Mouse (Mus musculus): ENCODE results near the gene Tex264.

DNA sequence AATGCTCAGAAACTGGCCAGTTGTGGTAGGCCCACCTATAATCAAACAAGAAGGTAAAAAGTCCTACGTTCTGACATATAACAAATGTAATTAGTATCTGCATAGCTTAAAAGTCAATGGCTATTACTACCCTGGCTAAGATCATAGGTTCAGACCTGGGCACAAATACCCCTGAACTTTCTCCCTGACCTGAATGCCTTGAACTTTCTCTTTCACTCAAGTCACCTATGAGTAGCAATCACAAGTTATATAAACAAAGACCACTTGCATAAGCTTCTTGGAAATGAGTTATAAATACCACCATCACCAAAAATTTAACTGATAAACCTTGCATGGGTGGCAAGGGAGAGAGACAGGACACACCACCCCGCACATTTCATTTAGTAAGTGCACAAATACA is 39.7 kb upstream of the Tex264 start:
- no peak for TF ChIP-seq CHD2 (IDR thresholded peaks at IDR 0.05; ENCODE audit: low read depth, low read length)
- TF ChIP-seq HCFC1 (IDR thresholded peaks at IDR 0.05; ENCODE audit: borderline replicate concordance, insufficient read depth, low read length): no peak

Data from ES-E14 (cell line).